Comparison of ENCODE assay signal across 17 mouse cellular contexts in the genomic region with DNA sequence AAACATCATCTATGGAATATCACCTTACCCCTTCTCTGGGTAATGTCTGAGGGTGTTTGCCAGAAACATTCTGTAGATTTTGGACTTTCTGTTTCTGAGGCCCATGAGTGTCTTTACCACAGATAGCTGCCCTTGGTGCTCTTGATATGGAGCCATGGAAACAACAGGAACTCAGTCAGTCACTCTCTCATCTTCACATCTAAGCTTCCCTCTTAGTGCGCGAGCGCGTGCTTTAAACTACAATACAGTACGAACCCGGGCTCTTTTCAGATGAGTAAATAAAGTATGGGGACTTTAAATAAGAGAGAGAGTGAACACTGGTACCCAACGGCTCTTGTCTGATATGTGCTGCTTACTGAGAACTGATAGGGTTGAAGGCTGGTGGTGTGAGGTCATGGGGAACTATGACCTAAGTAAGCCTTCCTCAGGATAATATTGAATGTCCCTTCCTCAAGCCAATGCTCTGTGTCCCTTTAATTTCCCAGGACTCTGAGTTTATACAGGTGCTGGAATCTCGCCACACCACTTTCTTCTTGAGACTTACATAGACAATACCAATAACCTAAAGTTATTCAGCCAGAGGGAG.
DNase-seq lines count a peak whose midpoint lies in the region; ATAC-seq and TF ChIP-seq lines count a peak whose summit lies in the region.
"Had no signal": no experiment of that assay in that cellular context is flagged by ENCODE, and none has a peak within 500 bp of the region (broad histone marks: within the 10 kb centered on the region; RNA-seq: fewer than 3 reads in every experiment).

No protein-coding gene starts in this region.

- no peaks in the 10 kb centered on the region for H3K27me3 ChIP-seq in megakaryocyte, embryonic 14.5 days (replicated peaks)
- H3K27me3 ChIP-seq in liver, embryonic 14.5 days (ENCODE audit: control insufficient read depth, insufficient read depth, low read length), result no peaks in the 10 kb centered on the region
- H3K27me3 ChIP-seq in midbrain, embryonic 10.5 days (ENCODE audit: low read depth, poor library complexity, severe bottlenecking), result no peaks in the 10 kb centered on the region
- H3K27me3 ChIP-seq: embryonic facial prominence, embryonic 15.5 days; heart, embryonic 12.5 days; intestine, embryonic 15.5 days had no signal

- 26% methylated on average over 8 of the region's 8 CpGs for WGBS in liver, embryonic 14.5 days (ENCODE audit: insufficient replicate concordance)
- WGBS in midbrain, embryonic 10.5 days, result 89% methylated on average over 8 of the region's 8 CpGs

- H3K4me1 ChIP-seq in megakaryocyte, embryonic 14.5 days, result peaks cover 77% of the 10 kb centered on the region
- peaks cover 0 to 14% of the 10 kb centered on the region in 2 experiments; a peak in 3 of 4 replicates for H3K4me1 ChIP-seq in liver, embryonic 14.5 days (replicated peaks; ENCODE audit: control insufficient read depth in 2 of 2, insufficient read depth in 2 of 2, low read length in 1 of 2)
- no peaks in the 10 kb centered on the region for H3K4me1 ChIP-seq in midbrain, embryonic 10.5 days
- H3K4me1 ChIP-seq: embryonic facial prominence, embryonic 15.5 days; intestine, embryonic 15.5 days had no signal

- no peak for TF ChIP-seq CTCF in liver, embryonic 14.5 days (IDR thresholded peaks at IDR 0.05; ENCODE audit: low read depth)

- no peak overlapping the region for H3K27ac ChIP-seq in liver, embryonic 14.5 days
- H3K27ac ChIP-seq in midbrain, embryonic 10.5 days (replicated peaks), result no peak overlapping the region
- H3K27ac ChIP-seq: embryonic facial prominence, embryonic 15.5 days; intestine, embryonic 15.5 days had no signal

- peak overlapping the region; percentile 90 for H3K4me3 ChIP-seq in megakaryocyte, embryonic 14.5 days (replicated peaks)
- H3K4me3 ChIP-seq in liver, embryonic 14.5 days (ENCODE audit: insufficient read depth in 1 of 2, low read depth in 2 of 2, low read length in 2 of 2), result no peak overlapping the region
- H3K4me3 ChIP-seq in midbrain, embryonic 10.5 days, result no peak overlapping the region
- H3K4me3 ChIP-seq: embryonic facial prominence, embryonic 15.5 days; heart, embryonic 12.5 days; intestine, embryonic 15.5 days had no signal

- H3K36me3 ChIP-seq in megakaryocyte, embryonic 14.5 days (replicated peaks; ENCODE audit: low read length), result peaks cover 5% of the 10 kb centered on the region
- no peaks in the 10 kb centered on the region for H3K36me3 ChIP-seq in liver, embryonic 14.5 days (replicated peaks; ENCODE audit: control insufficient read depth, insufficient read depth, low read depth)
- H3K36me3 ChIP-seq in midbrain, embryonic 10.5 days, result no peaks in the 10 kb centered on the region
- H3K36me3 ChIP-seq: embryonic facial prominence, embryonic 15.5 days; heart, embryonic 12.5 days; intestine, embryonic 15.5 days had no signal

- DNase-seq in liver, embryonic 14.5 days (ENCODE audit: low read depth in 3 of 3, low spot score in 3 of 3), result no peak
- DNase-seq in thymus, postnatal 4 days, result peak; percentile 19
- no peak for DNase-seq in embryo, embryonic 9.5 days (ENCODE audit: extremely low spot score)
- no peak for DNase-seq in midbrain, embryonic 10.5 days (ENCODE audit: low spot score)
- DNase-seq: adrenal gland, adult 2 months; cerebellum, adult 11-12 months; heart, postnatal 4 days; layer of hippocampus, postnatal 36 days; left cerebral cortex, postnatal 4 days; lung, adult 18-20 months; right cerebral cortex, postnatal 4 days had no signal

- ATAC-seq in megakaryocyte, adult 5-6 weeks (ENCODE audit: poor library complexity, severe bottlenecking), result no peak
- peak; percentile 13 for ATAC-seq in activated CD4-positive, CD25-positive, alpha-beta regulatory T cell, adult 4 months
- no peak for ATAC-seq in liver, embryonic 14.5 days (ENCODE audit: insufficient read depth)
- ATAC-seq: intestine, embryonic 15.5 days had no signal

- no peak overlapping the region for H3K9ac ChIP-seq in liver, embryonic 14.5 days (replicated peaks)
- H3K9ac ChIP-seq: embryonic facial prominence, embryonic 15.5 days; heart, embryonic 12.5 days; intestine, embryonic 15.5 days had no signal

- TF ChIP-seq EP300 in liver, embryonic 14.5 days (IDR thresholded peaks at IDR 0.05; ENCODE audit: low read depth), result no peak

- no peaks in the 10 kb centered on the region for H3K9me3 ChIP-seq in megakaryocyte, embryonic 14.5 days
- no peaks in the 10 kb centered on the region for H3K9me3 ChIP-seq in liver, embryonic 14.5 days (ENCODE audit: control insufficient read depth, low read length)
- H3K9me3 ChIP-seq in midbrain, embryonic 10.5 days (replicated peaks), result no peaks in the 10 kb centered on the region
- H3K9me3 ChIP-seq: embryonic facial prominence, embryonic 15.5 days; heart, embryonic 12.5 days; intestine, embryonic 15.5 days had no signal

- peak overlapping the region; percentile 37 for H3K4me2 ChIP-seq in liver, embryonic 14.5 days (ENCODE audit: low read depth)
- H3K4me2 ChIP-seq: embryonic facial prominence, embryonic 15.5 days; heart, embryonic 12.5 days; intestine, embryonic 15.5 days had no signal
